Mouse (Mus musculus) stomach, embryonic 14.5 days (tissue): Measurements from ENCODE around the gene Hcn3. TPM values are rescaled to one million over a fixed set of nuclear protein-coding genes. Genes with fewer than 3 reads are reported as not detected.

ENCODE experiments used
- ATAC-seq: fragments of 200-750 bp; cut with Nextera tagmentation; 2 replicates; pipeline ENCODE4 v1.8.0; 2017; ENCODE audit warnings: low read depth, moderate TSS enrichment; ENCODE audit not compliant: insufficient number of reproducible peaks, insufficient read depth, low FRiP score
- H3K27ac ChIP-seq: fragments of 300-500 bp; sonication (generic); 2 replicates; pipeline ENCODE4 v1.5.1; 2014; ENCODE audit warnings: mild to moderate bottlenecking, low read length, moderate library complexity, mixed read lengths
- H3K27me3 ChIP-seq: fragments of 300-500 bp; sonication (generic); 2 replicates; pipeline ENCODE4 v1.6.1; 2014; ENCODE audit warnings: low read length, control low read depth, mixed read lengths; ENCODE audit not compliant: control insufficient read depth, insufficient read depth
- H3K36me3 ChIP-seq: fragments of 300-500 bp; sonication (generic); 2 replicates; pipeline ENCODE4 v1.6.1; 2014; ENCODE audit warnings: mild to moderate bottlenecking, control low read depth, low read length, moderate library complexity, mixed read lengths; ENCODE audit not compliant: control insufficient read depth, insufficient read depth
- H3K4me1 ChIP-seq: fragments of 300-500 bp; sonication (generic); 2 replicates; pipeline ENCODE4 v1.6.1; 2014; ENCODE audit warnings: low read length, control low read depth, mixed read lengths; ENCODE audit not compliant: control insufficient read depth, insufficient read depth
- H3K4me2 ChIP-seq: fragments of 300-500 bp; sonication (generic); replicated peaks from 2 replicates; pipeline ENCODE4 v1.6.1; 2014; ENCODE audit warnings: low read depth, low read length, control low read depth
- H3K4me3 ChIP-seq: fragments of 300-500 bp; sonication (generic); 2 replicates; pipeline ENCODE4 v1.5.1; 2014; ENCODE audit warnings: low read depth, low read length, control low read depth
- H3K9ac ChIP-seq: fragments of 300-500 bp; sonication (generic); replicated peaks from 2 replicates; pipeline ENCODE4 v1.6.1; 2014; ENCODE audit warnings: low read depth, mild to moderate bottlenecking, control low read depth, low read length, moderate library complexity, mixed read lengths
- H3K9me3 ChIP-seq: fragments of 300-500 bp; sonication (generic); 2 replicates; pipeline ENCODE4 v1.6.1; 2016; ENCODE audit warnings: low read depth, low read length, control low read depth; ENCODE audit not compliant: control insufficient read depth
- WGBS: fragments of 180-500 bp; shearing (Covaris S2); extraction: QIAGEN DNeasy Blood & Tissue Kit; methylation state at CpG from one replicate; pipeline ENCODE4 v1.1.7; 2014; 5-methylcytosine and 5-hydroxymethylcytosine counted together
- polyA plus RNA-seq: library from polyadenylated mRNA; unstranded; fragments of >200 nt; fragmentation: Nextera tagmentation; extraction: Ambion mirVana; gene quantifications from 2 replicates; pipeline ENCODE4 v1.2.1, GENCODE M21; 2014

Gene Hcn3
- polyA plus RNA-seq, 1 experiment from 2014 or later, result 1.9 TPM

- no peak overlapping the region for H3K4me3 ChIP-seq
- ATAC-seq, result no peak
- H3K9ac ChIP-seq, result no peak overlapping the region
- no peak overlapping the region for H3K4me2 ChIP-seq
- H3K27ac ChIP-seq, result no peak overlapping the region
- H3K4me1 ChIP-seq, result no peaks in the 10 kb centered on the region
- no peaks in the 10 kb centered on the region for H3K9me3 ChIP-seq
- H3K27me3 ChIP-seq, result no peaks in the 10 kb centered on the region
- no peaks in the 10 kb centered on the region for H3K36me3 ChIP-seq
Measured at GRCm38 (mm10) chr3:89106881-89107280, 53.1 kb downstream of the Hcn3 start.

- Histone ChIP-seq H3K4me3 (no peak overlapping the region), H3K9me3 (no peaks in the 10 kb centered on the region), H3K4me2 (no peak overlapping the region), H3K4me1 (peaks cover 16% of the 10 kb centered on the region), H3K27me3 (no peaks in the 10 kb centered on the region), H3K27ac (peak overlapping the region; percentile 52; the same call in 1 of the 2 replicates), H3K36me3 (peaks cover 14% of the 10 kb centered on the region; the same call in 1 of the 2 replicates), H3K9ac (no peak overlapping the region)
- WGBS, result 62% methylated on average over 4 of the region's 4 CpGs
- no peak for ATAC-seq
Measured at GRCm38 (mm10) chr3:89103291-89103595, 56.8 kb downstream of the Hcn3 start.

- Histone ChIP-seq H3K9ac (no peak overlapping the region), H3K27ac (peak overlapping the region; percentile 40; the same call in 1 of the 2 replicates), H3K4me2 (peak overlapping the region; percentile 37), H3K27me3 (no peaks in the 10 kb centered on the region), H3K36me3 (peaks cover 16% of the 10 kb centered on the region; the same call in 1 of the 2 replicates), H3K4me3 (peak overlapping the region; percentile 71), H3K4me1 (peaks cover 16% of the 10 kb centered on the region), H3K9me3 (no peaks in the 10 kb centered on the region)
- WGBS, result 59% methylated on average over 12 of the region's 12 CpGs
- ATAC-seq, result no peak
Measured at GRCm38 (mm10) chr3:89102495-89103290, 57.3 kb downstream of the Hcn3 start.

- Histone ChIP-seq H3K27ac (peak within 1 kb of the TSS; percentile 67; the same call in 1 of the 2 replicates), H3K4me1 (peaks cover 16% of the 10 kb centered on the region), H3K9ac (peak within 1 kb of the TSS; percentile 58), H3K27me3 (no peaks in the 10 kb centered on the region), H3K4me2 (peak within 1 kb of the TSS; percentile 94), H3K36me3 (peaks cover 16% of the 10 kb centered on the region; the same call in 1 of the 2 replicates), H3K9me3 (no peaks in the 10 kb centered on the region), H3K4me3 (peak within 1 kb of the TSS; percentile 71)
- WGBS, result under 1% methylated on average over 26 of the region's 26 CpGs
- ATAC-seq, result peak; percentile 99
Measured at GRCm38 (mm10) chr3:89101812-89102494, 58.0 kb downstream of the Hcn3 start, which contains the start of gene Fdps. Gene Fdps (minus strand): TSS chr3:89101959.

GRCm38 (mm10) chr3:89101459-89101811 is 58.6 kb downstream of the Hcn3 start:
- peaks cover 16% of the 10 kb centered on the region; the same call in 1 of the 2 replicates for H3K36me3 ChIP-seq
- H3K4me3 ChIP-seq, result peak overlapping the region; percentile 71
- H3K4me1 ChIP-seq, result peaks cover 16% of the 10 kb centered on the region
- peak overlapping the region; percentile 94 for H3K4me2 ChIP-seq
- WGBS, result 0% methylated on average over 19 of the region's 19 CpGs
- no peaks in the 10 kb centered on the region for H3K9me3 ChIP-seq
- H3K27me3 ChIP-seq, result no peaks in the 10 kb centered on the region
- ATAC-seq, result 0 out of 2 replicates have a peak, but pooled peaks have one; percentile 7
- peak overlapping the region; percentile 58 for H3K9ac ChIP-seq
- H3K27ac ChIP-seq, result peak overlapping the region; percentile 67; the same call in 1 of the 2 replicates

- H3K27me3 ChIP-seq, result no peaks in the 10 kb centered on the region
- H3K4me1 ChIP-seq, result peaks cover 16% of the 10 kb centered on the region
- H3K9ac ChIP-seq, result peak within 1 kb of the TSS; percentile 58
- H3K4me3 ChIP-seq, result peak within 1 kb of the TSS; percentile 71
- WGBS, result 43% methylated on average over 7 of the region's 7 CpGs
- peak within 1 kb of the TSS; percentile 67; the same call in 1 of the 2 replicates for H3K27ac ChIP-seq
- H3K4me2 ChIP-seq, result peak within 1 kb of the TSS; percentile 94
- ATAC-seq, result no peak
- H3K36me3 ChIP-seq, result peaks cover 20% of the 10 kb centered on the region; the same call in 1 of the 2 replicates
- no peaks in the 10 kb centered on the region for H3K9me3 ChIP-seq
Measured at GRCm38 (mm10) chr3:89100811-89101210, 59.2 kb downstream of the Hcn3 start, which contains the start of gene Gm43738. Gene Gm43738 (minus strand): TSS chr3:89101099.

Other genes with a start within 250 kb of the Hcn3 start
- gene Msto1, start 246.2 kb downstream of the Hcn3 start, polyA plus RNA-seq, result 40.5 and 43.5 TPM in 2 replicates
- 30.8 and 31.4 TPM in 2 replicates for gene Ash1l, start 209.6 kb downstream of the Hcn3 start, polyA plus RNA-seq
- gene Dap3, start 209.0 kb downstream of the Hcn3 start, polyA plus RNA-seq, result 137 and 149 TPM in 2 replicates
- 19.2 and 19.5 TPM in 2 replicates for gene Rusc1, start 66.9 kb downstream of the Hcn3 start, polyA plus RNA-seq
- gene Gm43738, start 59.1 kb downstream of the Hcn3 start, polyA plus RNA-seq, result not detected in 2 replicates
- 247 and 278 TPM in 2 replicates for gene Fdps, start 58.2 kb downstream of the Hcn3 start, polyA plus RNA-seq
- 2.8 and 3.3 TPM in 2 replicates for gene Pklr, start 24.1 kb downstream of the Hcn3 start, polyA plus RNA-seq
- 32.7 and 35.1 TPM in 2 replicates for gene Clk2, start 4.6 kb upstream of the Hcn3 start, polyA plus RNA-seq
- gene Scamp3, start 17.3 kb upstream of the Hcn3 start, polyA plus RNA-seq, result 92.9 and 95.1 TPM in 2 replicates
- 28.3 and 28.7 TPM in 2 replicates for gene Fam189b, start 22.9 kb upstream of the Hcn3 start, polyA plus RNA-seq
- gene Gba, start 42.7 kb upstream of the Hcn3 start, polyA plus RNA-seq, result 37.0 and 37.4 TPM in 2 replicates
- 24.2 and 26.4 TPM in 2 replicates for gene Thbs3, start 55.0 kb upstream of the Hcn3 start, polyA plus RNA-seq
- 182 and 196 TPM in 2 replicates for gene Mtx1, start 66.9 kb upstream of the Hcn3 start, polyA plus RNA-seq
- gene Muc1, start 68.9 kb upstream of the Hcn3 start, polyA plus RNA-seq, result 56.3 and 58.2 TPM in 2 replicates
- gene Krtcap2, start 85.8 kb upstream of the Hcn3 start, polyA plus RNA-seq, result 297 and 314 TPM in 2 replicates
- 4.9 and 5.1 TPM in 2 replicates for gene Trim46, start 86.1 kb upstream of the Hcn3 start, polyA plus RNA-seq
- 144 and 186 TPM in 2 replicates for gene Dpm3, start 99.2 kb upstream of the Hcn3 start, polyA plus RNA-seq
- gene Slc50a1, start 110.4 kb upstream of the Hcn3 start, polyA plus RNA-seq, result 86.5 TPM in 2 replicates
- 39.3 and 45.0 TPM in 2 replicates for gene Efna1, start 120.9 kb upstream of the Hcn3 start, polyA plus RNA-seq
- 10.9 and 11.6 TPM in 2 replicates for gene Efna3, start 162.8 kb upstream of the Hcn3 start, polyA plus RNA-seq
- 24.0 and 25.3 TPM in 2 replicates for gene Efna4, start 177.8 kb upstream of the Hcn3 start, polyA plus RNA-seq
- 27.9 and 28.5 TPM in 2 replicates for gene Adam15, start 189.8 kb upstream of the Hcn3 start, polyA plus RNA-seq
- gene Dcst2, start 201.8 kb upstream of the Hcn3 start, polyA plus RNA-seq, result 0.18 and 0.42 TPM in 2 replicates
- gene Dcst1, start 205.1 kb upstream of the Hcn3 start, polyA plus RNA-seq, result 0.11 and 0.55 TPM in 2 replicates
- gene Zbtb7b, start 234.6 kb upstream of the Hcn3 start, polyA plus RNA-seq, result 4.5 and 5.7 TPM in 2 replicates
- gene Lenep, start 242.6 kb upstream of the Hcn3 start, polyA plus RNA-seq, result 0.55 TPM in 1 of 2 replicates, not detected in the other